Mouse (Mus musculus) heart, adult 2 months (tissue): ENCODE measurements around the gene Grhl1.

ENCODE experiments used
- CTCF ChIP-seq: fragments of 200-600 bp; IDR thresholded peaks from 2 replicates; pipeline ENCODE4 v1.8.1; 2022; ENCODE audit warnings: antibody characterized with exemption, mild to moderate bottlenecking, moderate library complexity
- EP300 ChIP-seq: fragments of 200-500 bp; IDR thresholded peaks from 2 replicates; pipeline ENCODE4 v1.6.1; 2011; ENCODE audit warnings: low read depth, low read length, control low read depth; ENCODE audit not compliant: insufficient read depth
- POLR2A ChIP-seq: fragments of 200-500 bp; IDR thresholded peaks from 2 replicates; pipeline ENCODE4 v1.6.1; 2011; ENCODE audit warnings: mild to moderate bottlenecking, low read depth, low read length, control low read depth; ENCODE audit not compliant: insufficient read depth

DNA sequence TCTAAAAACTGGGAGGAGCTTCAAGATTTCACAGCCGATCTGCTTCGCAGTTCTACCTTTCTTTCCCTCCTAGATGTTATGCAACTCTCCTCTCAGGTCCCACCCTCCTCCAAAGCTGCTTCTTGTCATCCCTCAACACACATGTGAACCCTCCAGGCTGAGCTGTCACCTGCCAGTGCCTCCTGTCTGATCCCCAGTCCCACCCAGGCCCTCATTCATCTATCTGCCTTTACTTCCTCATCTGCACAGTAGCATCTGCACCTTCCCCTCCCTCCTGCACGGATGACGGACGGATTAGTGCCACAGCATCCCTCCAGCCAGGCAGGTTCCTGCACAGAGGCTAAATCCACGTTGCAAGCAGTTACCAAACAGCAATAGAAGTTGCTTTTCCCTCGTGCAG, 14.1 kb downstream of the Grhl1 start:
- TF ChIP-seq CTCF, result no peak
- TF ChIP-seq POLR2A, result no peak
- no peak for TF ChIP-seq EP300
